Mouse (Mus musculus) liver, embryonic 13.5 days (tissue): ENCODE results near the gene Prom1. TPM values are rescaled to one million over a fixed set of nuclear protein-coding genes. Genes with fewer than 3 reads are reported as not detected.
A peak's percentile ranks its signal among the peaks of the same experiment; 100 is the strongest.

ENCODE experiments used
- ATAC-seq: fragments of 200-750 bp; cut with Nextera tagmentation; 2 replicates; pipeline ENCODE4 v1.8.0; 2017; ENCODE audit warnings: low read depth, mild to moderate bottlenecking, moderate number of reproducible peaks, moderate library complexity
- DNase-seq: peaks from one replicate; pipeline ENCODE4 v3.0.0; 2022
- H3K27ac ChIP-seq: fragments of 300-500 bp; sonication (generic); 2 replicates; pipeline ENCODE4 v1.5.1; 2015; ENCODE audit warnings: moderate library complexity, mild to moderate bottlenecking, inconsistent platforms
- H3K27me3 ChIP-seq: fragments of 300-500 bp; sonication (generic); 2 replicates; pipeline ENCODE4 v1.6.1; 2015; ENCODE audit warnings: mild to moderate bottlenecking, inconsistent platforms
- H3K36me3 ChIP-seq: fragments of 300-500 bp; sonication (generic); 2 replicates; pipeline ENCODE4 v1.6.1; 2015; ENCODE audit warnings: mild to moderate bottlenecking, inconsistent platforms
- H3K4me1 ChIP-seq: fragments of 300-500 bp; sonication (generic); replicated peaks from 2 replicates; pipeline ENCODE4 v1.6.1; 2015; ENCODE audit warnings: inconsistent platforms
- H3K4me2 ChIP-seq: fragments of 300-500 bp; sonication (generic); 2 replicates; pipeline ENCODE4 v1.6.1; 2015; ENCODE audit warnings: inconsistent platforms, mild to moderate bottlenecking, moderate library complexity
- H3K4me3 ChIP-seq: fragments of 300-500 bp; sonication (generic); replicated peaks from 2 replicates; pipeline ENCODE4 v1.5.1; 2015; ENCODE audit warnings: mild to moderate bottlenecking, inconsistent platforms
- H3K9ac ChIP-seq: fragments of 300-500 bp; sonication (generic); 2 replicates; pipeline ENCODE4 v1.6.1; 2015; ENCODE audit warnings: mild to moderate bottlenecking, inconsistent platforms
- H3K9me3 ChIP-seq: fragments of 300-500 bp; sonication (generic); replicated peaks from 2 replicates; pipeline ENCODE4 v1.6.1; 2016; ENCODE audit warnings: inconsistent platforms
- WGBS: fragments of 180-500 bp; shearing (Covaris S2); methylation state at CpG from one replicate; pipeline ENCODE4 v1.1.7; 2015; ENCODE audit not compliant: insufficient replicate concordance; 5-methylcytosine and 5-hydroxymethylcytosine counted together
- polyA plus RNA-seq: library from polyadenylated mRNA; unstranded; fragments of >200 nt; fragmentation: Nextera tagmentation; extraction: Ambion mirVana; gene quantifications from 2 replicates; pipeline ENCODE4 v1.2.1, GENCODE M21; 2015

The Prom1 gene
- polyA plus RNA-seq, 1 experiment from 2014 or later, result 10.3 TPM

DNA sequence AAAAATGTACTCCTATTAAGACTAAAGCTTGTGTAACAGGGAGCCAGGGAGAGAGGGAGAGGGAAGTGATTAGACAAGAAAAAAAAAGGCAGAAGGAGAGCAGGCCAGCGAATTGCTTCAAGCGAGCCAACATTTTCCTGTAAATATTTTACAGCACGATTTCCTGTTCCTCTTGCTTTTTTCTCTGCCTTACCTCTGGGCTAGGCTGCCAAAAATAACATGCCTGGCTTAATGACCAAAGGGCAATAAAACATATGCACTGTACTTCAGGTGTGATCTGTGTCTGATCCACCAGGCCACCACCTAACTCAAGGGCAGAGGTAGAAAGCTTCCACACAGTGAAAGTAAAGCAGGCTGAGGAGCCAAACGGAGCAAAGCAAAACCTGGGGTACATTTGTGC is 3.4 kb upstream of the Prom1 start:
- H3K9ac ChIP-seq, result no peak overlapping the region
- no peak for DNase-seq
- WGBS, result 53% methylated on average over 4 of the region's 4 CpGs
- no peak overlapping the region for H3K4me2 ChIP-seq
- H3K4me1 ChIP-seq, result no peaks in the 10 kb centered on the region
- ATAC-seq, result no peak
- no peak overlapping the region for H3K4me3 ChIP-seq
- no peaks in the 10 kb centered on the region for H3K9me3 ChIP-seq
- no peak overlapping the region for H3K27ac ChIP-seq
- H3K27me3 ChIP-seq, result peaks cover 34% of the 10 kb centered on the region
- no peaks in the 10 kb centered on the region for H3K36me3 ChIP-seq

DNA sequence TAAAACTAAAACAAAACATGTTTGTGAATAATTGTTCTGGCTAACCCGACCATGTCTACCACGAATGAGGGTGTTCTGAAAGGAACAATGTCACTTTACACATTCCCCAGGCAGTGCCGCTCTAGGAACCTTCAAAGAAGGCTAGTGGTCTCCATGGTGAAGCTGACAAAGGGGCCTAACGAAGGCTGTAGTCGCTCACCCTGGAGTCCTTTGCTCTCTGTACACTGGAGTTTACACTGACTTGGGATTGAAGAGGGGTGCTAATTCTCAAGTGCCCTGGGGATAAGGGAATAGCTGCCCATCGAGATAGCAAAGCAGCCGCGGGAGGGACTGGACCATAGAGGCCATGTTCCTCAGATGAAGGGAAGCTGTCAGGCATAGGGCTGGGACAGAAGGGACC is 2.9 kb upstream of the Prom1 start:
- DNase-seq, result no peak
- Histone ChIP-seq H3K9me3 (no peaks in the 10 kb centered on the region), H3K4me2 (no peak overlapping the region), H3K4me3 (no peak overlapping the region), H3K27me3 (peaks cover 39% of the 10 kb centered on the region), H3K9ac (no peak overlapping the region), H3K4me1 (no peaks in the 10 kb centered on the region; the same call in 1 of the 2 replicates), H3K36me3 (no peaks in the 10 kb centered on the region), H3K27ac (no peak overlapping the region)
- ATAC-seq, result no peak
- WGBS, result 67% methylated on average over 8 of the region's 8 CpGs

DNA sequence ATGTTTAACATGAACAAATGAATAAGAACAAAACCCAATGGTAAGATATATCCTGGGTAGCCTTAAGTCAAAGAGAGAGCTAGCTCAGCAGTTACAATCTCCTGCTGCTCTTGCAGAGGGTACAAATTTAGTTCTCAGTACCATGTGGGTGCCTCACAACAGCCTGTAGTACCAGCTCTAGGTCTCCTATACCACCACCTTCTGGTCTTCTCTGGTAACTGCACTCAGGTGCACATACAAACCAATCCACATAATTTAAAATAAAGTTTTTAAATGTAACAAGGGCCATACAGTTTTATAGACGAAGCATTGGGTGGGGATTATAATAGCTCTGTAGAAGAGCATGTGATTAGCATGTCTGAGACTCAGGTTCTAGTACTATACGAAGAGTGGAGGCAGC is 2.3 kb upstream of the Prom1 start:
- Histone ChIP-seq H3K4me2 (no peak overlapping the region), H3K27ac (no peak overlapping the region), H3K36me3 (no peaks in the 10 kb centered on the region), H3K9me3 (no peaks in the 10 kb centered on the region), H3K9ac (no peak overlapping the region), H3K4me3 (no peak overlapping the region), H3K4me1 (no peaks in the 10 kb centered on the region; the same call in 1 of the 2 replicates), H3K27me3 (peaks cover 45% of the 10 kb centered on the region)
- no peak for ATAC-seq
- DNase-seq, result no peak
- 67% methylated on average over 2 of the region's 2 CpGs for WGBS

- ATAC-seq, result no peak
- Histone ChIP-seq H3K9me3 (no peaks in the 10 kb centered on the region), H3K27me3 (peaks cover 54% of the 10 kb centered on the region)
Observed at GRCm38 (mm10) chr5:44103121-44103520, 1.3 kb upstream of the Prom1 start.

DNA sequence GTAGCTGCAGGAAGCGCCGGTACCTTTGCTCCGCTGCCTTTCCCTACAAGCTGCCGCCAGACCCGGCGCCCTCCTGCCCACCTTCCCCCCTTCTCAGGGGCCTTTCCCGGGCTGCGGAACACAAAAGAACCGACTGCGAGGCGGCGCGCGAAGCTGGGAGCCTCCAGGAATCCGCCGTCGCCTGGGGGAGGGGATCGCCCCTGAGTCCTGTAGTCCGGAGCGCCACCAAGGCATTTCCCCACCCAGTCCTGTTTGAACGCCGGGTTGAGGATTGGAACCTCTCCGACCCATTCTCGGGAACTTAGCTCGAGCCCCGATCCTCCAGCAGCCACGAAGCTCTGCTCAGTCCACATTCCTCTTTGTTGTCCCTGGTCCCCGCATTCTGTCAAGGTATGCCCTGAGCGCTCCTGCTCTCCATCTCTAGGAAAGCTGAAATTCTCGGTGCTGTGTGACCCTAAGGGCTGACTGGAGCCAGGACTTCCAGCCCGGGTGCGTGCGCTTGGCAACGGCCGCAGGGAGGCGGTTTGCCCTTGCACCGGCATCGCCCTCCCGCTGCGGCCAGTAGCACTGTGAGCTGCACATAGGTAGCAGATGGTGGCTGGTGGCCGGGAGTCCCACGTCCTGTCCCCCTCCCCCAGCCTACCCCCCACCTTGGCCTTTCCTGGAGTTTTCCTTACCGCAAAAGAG is 1.1 kb downstream of the Prom1 start:
- no peak for DNase-seq
- Histone ChIP-seq H3K9ac (peak overlapping the region; percentile 43), H3K36me3 (no peaks in the 10 kb centered on the region), H3K27ac (no peak overlapping the region), H3K9me3 (no peaks in the 10 kb centered on the region), H3K4me1 (no peaks in the 10 kb centered on the region; the same call in 1 of the 2 replicates), H3K4me3 (peak overlapping the region; percentile 57), H3K27me3 (peaks cover 54% of the 10 kb centered on the region), H3K4me2 (peak overlapping the region; percentile 64)
- 0 out of 2 replicates have a peak, but pooled peaks have one; percentile 18 for ATAC-seq
- under 1% methylated on average over 43 of the region's 43 CpGs for WGBS

More at GRCm38 (mm10) chr5:44103121-44103520, 1.3 kb upstream of the Prom1 start:
- no peak overlapping the region for H3K4me2 ChIP-seq
- WGBS, result 56% methylated on average over 7 of the region's 7 CpGs
- no peaks in the 10 kb centered on the region for H3K36me3 ChIP-seq
- no peak overlapping the region for H3K9ac ChIP-seq
- no peak overlapping the region for H3K27ac ChIP-seq
- no peaks in the 10 kb centered on the region; the same call in 1 of the 2 replicates for H3K4me1 ChIP-seq
- no peak for DNase-seq
- no peak overlapping the region for H3K4me3 ChIP-seq

- Histone ChIP-seq H3K4me2 (peak overlapping the region; percentile 64), H3K27ac (no peak overlapping the region), H3K4me3 (peak overlapping the region; percentile 57), H3K9me3 (no peaks in the 10 kb centered on the region), H3K4me1 (no peaks in the 10 kb centered on the region; the same call in 1 of the 2 replicates), H3K9ac (peak overlapping the region; percentile 43), H3K27me3 (peaks cover 54% of the 10 kb centered on the region), H3K36me3 (no peaks in the 10 kb centered on the region)
- WGBS, result 18% methylated on average over 12 of the region's 12 CpGs
- DNase-seq, result no peak
- ATAC-seq, result no peak
Observed at GRCm38 (mm10) chr5:44100187-44100543, 1.7 kb downstream of the Prom1 start.

DNA sequence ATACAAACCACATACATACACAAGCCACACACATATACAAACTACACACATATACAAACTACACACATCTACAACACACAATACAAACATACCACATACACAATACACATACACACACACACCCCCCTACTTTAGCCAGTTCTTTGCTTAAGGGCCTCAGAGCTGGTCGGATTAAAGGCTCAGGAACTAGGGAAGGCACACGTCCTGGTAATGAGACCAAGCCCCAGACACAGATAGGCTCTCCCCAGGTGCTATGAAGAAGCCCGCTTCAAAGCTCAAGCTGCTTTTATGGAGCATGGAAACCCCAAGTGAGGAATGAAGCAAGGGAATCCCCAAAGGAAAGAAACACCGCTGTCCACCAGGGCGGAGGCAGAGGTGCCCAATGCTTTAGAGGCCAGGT is 4.8 kb downstream of the Prom1 start:
- no peak overlapping the region for H3K4me3 ChIP-seq
- 67% methylated on average over 5 of the region's 5 CpGs for WGBS
- no peak overlapping the region for H3K27ac ChIP-seq

GRCm38 (mm10) chr5:44096106-44096505 is 5.7 kb downstream of the Prom1 start:
- Histone ChIP-seq H3K9ac (no peak overlapping the region), H3K4me1 (no peaks in the 10 kb centered on the region; the same call in 1 of the 2 replicates), H3K9me3 (no peaks in the 10 kb centered on the region), H3K4me3 (no peak overlapping the region), H3K4me2 (no peak overlapping the region), H3K36me3 (no peaks in the 10 kb centered on the region), H3K27me3 (peaks cover 29% of the 10 kb centered on the region), H3K27ac (no peak overlapping the region)
- 72% methylated on average over 10 of the region's 10 CpGs for WGBS
- DNase-seq (no peak), ATAC-seq (no peak)

More for the DNA sequence above, 4.8 kb downstream of the Prom1 start:
- no peaks in the 10 kb centered on the region; the same call in 1 of the 2 replicates for H3K4me1 ChIP-seq
- peaks cover 38% of the 10 kb centered on the region for H3K27me3 ChIP-seq
- ATAC-seq (no peak), DNase-seq (no peak)
- H3K9me3 ChIP-seq, result no peaks in the 10 kb centered on the region
- H3K9ac ChIP-seq, result no peak overlapping the region
- H3K36me3 ChIP-seq, result no peaks in the 10 kb centered on the region
- H3K4me2 ChIP-seq, result no peak overlapping the region

DNA sequence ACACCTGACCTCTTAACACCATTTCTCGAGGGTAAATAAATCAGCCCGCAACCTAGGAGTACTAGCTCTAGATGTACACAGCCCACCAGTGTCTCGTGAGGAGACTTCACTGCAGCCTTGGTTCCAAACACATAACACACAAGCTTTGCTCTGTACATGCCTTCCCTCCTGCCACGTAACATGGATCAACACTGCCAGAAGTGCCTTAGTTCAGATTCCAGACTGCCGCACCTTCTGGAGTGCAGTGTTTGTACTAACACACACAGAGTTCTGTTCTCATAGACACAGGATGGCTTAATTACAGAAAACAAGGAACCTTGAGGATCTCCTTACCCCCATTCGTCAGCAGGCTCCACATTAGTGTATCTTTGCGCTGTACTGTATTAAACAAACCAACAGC is 6.1 kb downstream of the Prom1 start:
- Histone ChIP-seq H3K4me1 (no peaks in the 10 kb centered on the region; the same call in 1 of the 2 replicates), H3K27ac (no peak overlapping the region), H3K36me3 (no peaks in the 10 kb centered on the region), H3K9me3 (no peaks in the 10 kb centered on the region), H3K4me3 (no peak overlapping the region), H3K4me2 (no peak overlapping the region), H3K9ac (no peak overlapping the region), H3K27me3 (peaks cover 25% of the 10 kb centered on the region)
- DNase-seq (no peak), ATAC-seq (no peak)
- 80% methylated on average over 7 of the region's 7 CpGs for WGBS

DNA sequence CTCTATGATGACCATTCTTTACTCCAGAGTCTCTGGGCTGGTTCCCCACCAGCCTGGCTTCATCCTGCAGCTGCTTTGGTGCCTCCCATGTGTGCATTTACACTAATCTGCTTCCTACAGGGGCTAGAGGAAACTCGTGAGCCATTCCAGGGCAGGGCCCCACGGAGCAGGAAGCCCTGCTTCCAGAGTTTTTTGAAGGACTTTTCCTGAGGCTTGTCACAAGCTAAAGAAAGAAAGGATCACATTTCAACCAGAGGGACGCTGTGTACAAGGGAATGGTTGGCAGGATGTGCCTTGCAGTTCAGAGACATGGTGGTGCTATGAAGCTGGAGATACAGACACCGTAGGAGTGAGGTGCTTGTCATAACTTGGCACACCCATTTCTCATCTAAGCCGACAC is 14.8 kb downstream of the Prom1 start:
- no peak for DNase-seq
- H3K27ac ChIP-seq, result no peak overlapping the region; the same call in 1 of the 2 replicates
- 32% methylated on average over 5 of the region's 5 CpGs for WGBS

GRCm38 (mm10) chr5:44085871-44086270 is 16.0 kb downstream of the Prom1 start:
- H3K27ac ChIP-seq, result no peak overlapping the region
- DNase-seq, result no peak
- H3K4me1 ChIP-seq, result no peaks in the 10 kb centered on the region
- H3K9me3 ChIP-seq, result no peaks in the 10 kb centered on the region
- no peak for ATAC-seq
- no peaks in the 10 kb centered on the region for H3K27me3 ChIP-seq
- WGBS, result 63% methylated on average over 7 of the region's 7 CpGs
- no peaks in the 10 kb centered on the region for H3K36me3 ChIP-seq
- H3K4me2 ChIP-seq, result no peak overlapping the region
- H3K4me3 ChIP-seq, result no peak overlapping the region
- no peak overlapping the region for H3K9ac ChIP-seq

More for the DNA sequence above, 14.8 kb downstream of the Prom1 start:
- Histone ChIP-seq H3K27me3 (no peaks in the 10 kb centered on the region), H3K36me3 (no peaks in the 10 kb centered on the region), H3K4me1 (no peaks in the 10 kb centered on the region), H3K4me2 (no peak overlapping the region), H3K4me3 (no peak overlapping the region), H3K9me3 (no peaks in the 10 kb centered on the region), H3K9ac (no peak overlapping the region)
- peak; percentile 20; the same call in 1 of the 2 replicates for ATAC-seq

- Histone ChIP-seq H3K27ac (no peak overlapping the region), H3K27me3 (no peaks in the 10 kb centered on the region), H3K9ac (no peak overlapping the region), H3K4me1 (no peaks in the 10 kb centered on the region), H3K4me3 (no peak overlapping the region), H3K9me3 (no peaks in the 10 kb centered on the region), H3K4me2 (no peak overlapping the region), H3K36me3 (no peaks in the 10 kb centered on the region)
- DNase-seq (no peak), ATAC-seq (no peak)
- 72% methylated on average over 1 of the region's 1 CpGs for WGBS
Observed at GRCm38 (mm10) chr5:44081108-44081507, 20.7 kb downstream of the Prom1 start.
